Mouse (Mus musculus): ENCODE results near the gene Ppp1r15a. TPM values are rescaled to one million over a fixed set of nuclear protein-coding genes. Genes with fewer than 3 reads are reported as not detected.
A peak's percentile ranks its signal among the peaks of the same experiment; 100 is the strongest.

The Ppp1r15a gene
- polyA plus RNA-seq, 1 experiment from 2014 or later, result 22.3 TPM

DNA sequence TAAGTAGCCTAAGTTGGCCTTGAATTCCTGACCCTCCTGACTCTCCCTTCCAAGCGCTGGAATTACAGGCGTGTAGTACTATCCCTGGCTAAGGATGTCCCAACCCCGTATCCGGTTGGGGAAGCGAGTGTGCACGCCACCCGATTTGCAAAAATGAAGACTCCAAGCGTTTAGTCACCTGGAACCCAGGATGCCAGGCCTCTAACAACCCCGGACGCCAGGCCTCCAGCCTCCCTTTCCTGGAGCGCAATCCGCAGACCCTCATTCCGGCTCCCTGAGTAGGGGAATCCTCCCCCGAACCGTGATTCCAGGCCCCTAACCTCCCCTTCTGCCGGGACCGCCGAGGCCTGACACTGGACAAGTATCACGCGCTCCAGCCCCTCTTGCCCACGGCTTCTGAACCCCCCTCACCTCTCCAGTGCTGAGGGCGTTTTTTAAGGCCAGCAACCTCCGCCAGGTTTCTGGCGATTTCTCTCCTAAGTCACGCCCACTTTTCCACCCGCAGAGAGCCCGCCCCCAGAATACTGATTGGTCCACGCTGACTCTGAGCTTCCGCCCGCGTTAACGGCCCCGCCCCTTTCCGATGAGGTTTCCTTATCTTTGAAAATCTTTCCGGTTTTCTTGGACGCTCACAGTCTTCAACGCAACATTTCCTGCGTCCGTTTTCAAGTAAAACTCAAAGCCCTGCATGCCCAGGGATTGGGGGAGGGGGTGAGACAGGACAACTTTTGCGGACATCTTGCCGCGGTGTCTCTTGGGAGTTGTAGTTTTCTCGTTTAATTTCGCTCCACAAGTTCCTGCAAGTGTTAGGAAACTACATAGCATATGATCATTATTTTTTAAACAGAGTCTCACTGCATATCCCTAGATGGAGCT lies 15.9 kb downstream of the Ppp1r15a start, which contains the start of gene Nucb1:
Gene Nucb1 (minus strand): TSS at position 495 of the 876 bp plus-strand sequence.
- H3K36me3 ChIP-seq, result peaks cover 26% of the 10 kb centered on the region
- no peaks in the 10 kb centered on the region for H3K27me3 ChIP-seq
- H3K9me3 ChIP-seq, result no peaks in the 10 kb centered on the region
- H3K4me1 ChIP-seq, result peaks cover 20% of the 10 kb centered on the region
- peak within 1 kb of the TSS; percentile 97 for H3K27ac ChIP-seq
- under 1% methylated on average over 44 of the region's 44 CpGs for WGBS
- peak; percentile 87 for ATAC-seq (ENCODE audit: insufficient number of reproducible peaks, low FRiP score, low TSS enrichment, low read depth)
- H3K4me3 ChIP-seq, result peak within 1 kb of the TSS; percentile 76
- H3K4me2 ChIP-seq, result peak within 1 kb of the TSS; percentile 91
- H3K9ac ChIP-seq, result peak within 1 kb of the TSS; percentile 75

DNA sequence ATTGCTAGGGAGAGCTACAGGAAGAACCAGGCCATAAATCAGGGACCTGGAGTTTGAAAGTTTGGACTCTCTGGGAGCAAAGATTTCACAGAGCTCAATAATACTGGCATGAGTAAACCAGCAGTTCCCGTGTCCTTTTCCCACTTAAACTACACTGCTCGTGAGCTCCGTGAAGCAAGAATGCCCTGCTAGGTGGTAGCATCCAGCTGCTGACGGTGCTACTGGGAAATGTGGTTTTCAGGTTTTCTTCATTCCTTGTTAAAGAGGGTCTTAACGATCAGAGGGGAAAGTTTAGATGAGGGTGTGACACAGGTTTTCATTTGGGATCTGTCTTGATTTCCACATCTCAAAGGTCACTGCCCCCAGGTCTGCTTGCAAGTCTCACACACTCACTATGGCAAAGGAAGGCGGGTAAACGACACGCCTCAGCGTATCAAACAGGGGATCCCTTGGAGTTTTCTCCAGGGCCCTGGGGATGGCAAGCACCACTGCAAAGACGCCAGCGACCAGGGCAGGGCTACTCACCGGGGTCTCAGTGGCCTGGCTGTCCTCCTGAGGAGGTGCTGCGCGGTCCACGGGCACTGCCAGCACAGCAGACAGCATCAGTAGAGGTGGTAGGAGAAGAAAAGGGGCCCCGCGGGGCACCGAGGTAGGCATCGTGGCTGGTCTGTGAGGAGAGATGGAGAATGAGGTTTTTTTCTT lies 16.7 kb downstream of the Ppp1r15a start:
- peak overlapping the region; percentile 75 for H3K9ac ChIP-seq
- 17% methylated on average over 19 of the region's 19 CpGs for WGBS
- H3K36me3 ChIP-seq, result peaks cover 29% of the 10 kb centered on the region
- H3K9me3 ChIP-seq, result no peaks in the 10 kb centered on the region
- ATAC-seq (ENCODE audit: insufficient number of reproducible peaks, low FRiP score, low TSS enrichment, low read depth), result no peak
- peaks cover 20% of the 10 kb centered on the region for H3K4me1 ChIP-seq
- peak overlapping the region; percentile 97 for H3K27ac ChIP-seq
- peak overlapping the region; percentile 91 for H3K4me2 ChIP-seq
- H3K27me3 ChIP-seq, result no peaks in the 10 kb centered on the region
- peak overlapping the region; percentile 76 for H3K4me3 ChIP-seq

GRCm38 (mm10) chr7:45508561-45508960 lies 17.5 kb downstream of the Ppp1r15a start:
- no peaks in the 10 kb centered on the region for H3K9me3 ChIP-seq
- H3K4me2 ChIP-seq, result peak overlapping the region; percentile 91; the same call in 1 of the 2 replicates
- H3K4me1 ChIP-seq, result peaks cover 20% of the 10 kb centered on the region
- no peak for ATAC-seq (ENCODE audit: insufficient number of reproducible peaks, low FRiP score, low TSS enrichment, low read depth)
- peaks cover 29% of the 10 kb centered on the region for H3K36me3 ChIP-seq
- 70% methylated on average over 6 of the region's 6 CpGs for WGBS
- H3K27me3 ChIP-seq, result no peaks in the 10 kb centered on the region
- peak overlapping the region; percentile 97; the same call in 1 of the 2 replicates for H3K27ac ChIP-seq
- peak overlapping the region; percentile 75; the same call in 1 of the 2 replicates for H3K9ac ChIP-seq
- H3K4me3 ChIP-seq, result peak overlapping the region; percentile 76; the same call in 1 of the 2 replicates

DNA sequence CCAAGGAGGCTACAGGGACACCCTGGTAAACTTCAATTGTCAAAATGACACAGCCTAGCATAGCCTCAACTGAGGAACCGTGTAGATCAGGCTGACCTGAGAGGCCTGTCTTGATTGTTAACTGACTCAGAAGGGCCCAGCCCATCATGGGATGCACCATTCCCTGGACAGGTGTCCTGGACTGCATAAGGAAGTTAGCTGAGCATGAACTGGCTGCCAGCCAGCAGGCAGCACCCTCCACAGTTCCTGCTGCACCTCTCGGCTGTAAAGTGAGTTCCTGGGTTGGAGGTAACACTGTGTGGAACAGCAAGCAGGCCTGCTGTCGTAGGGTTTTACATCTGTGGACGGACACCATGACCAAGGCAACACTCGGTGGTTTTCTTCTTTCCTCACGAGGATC lies 18.5 kb downstream of the Ppp1r15a start:
- no peak for ATAC-seq (ENCODE audit: insufficient number of reproducible peaks, low FRiP score, low TSS enrichment, low read depth)
- Histone ChIP-seq H3K9ac (no peak overlapping the region), H3K4me1 (peaks cover 20% of the 10 kb centered on the region), H3K4me3 (no peak overlapping the region), H3K27ac (no peak overlapping the region), H3K9me3 (no peaks in the 10 kb centered on the region), H3K36me3 (peaks cover 38% of the 10 kb centered on the region), H3K4me2 (no peak overlapping the region), H3K27me3 (no peaks in the 10 kb centered on the region)
- 85% methylated on average over 6 of the region's 6 CpGs for WGBS

DNA sequence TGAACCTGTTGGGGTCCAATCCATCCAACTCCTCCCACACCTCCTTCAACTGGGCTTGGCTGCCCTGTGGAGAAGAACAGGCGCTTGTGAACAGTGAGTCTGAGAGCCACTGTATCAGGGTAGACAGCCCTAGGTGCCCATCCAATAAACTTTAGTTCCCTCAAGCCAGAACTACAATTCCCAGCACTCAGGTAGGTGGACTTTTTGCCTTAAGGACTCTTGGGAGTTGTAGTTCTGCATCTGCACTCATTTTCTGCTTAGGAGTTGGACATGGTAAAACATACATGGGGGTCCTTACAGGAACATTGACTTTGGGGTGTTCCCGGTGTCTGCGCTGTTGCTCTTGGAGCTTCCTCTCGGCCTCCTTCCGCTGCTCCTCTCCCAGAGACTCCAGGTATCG lies 27.6 kb downstream of the Ppp1r15a start:
- no peaks in the 10 kb centered on the region for H3K9me3 ChIP-seq
- ATAC-seq (ENCODE audit: insufficient number of reproducible peaks, low FRiP score, low TSS enrichment, low read depth), result no peak
- H3K4me3 ChIP-seq, result no peak overlapping the region
- no peaks in the 10 kb centered on the region for H3K4me1 ChIP-seq
- WGBS, result 96% methylated on average over 6 of the region's 6 CpGs
- H3K36me3 ChIP-seq, result peaks cover 95% of the 10 kb centered on the region
- no peak overlapping the region for H3K4me2 ChIP-seq
- no peaks in the 10 kb centered on the region for H3K27me3 ChIP-seq
- H3K27ac ChIP-seq, result no peak overlapping the region
- H3K9ac ChIP-seq, result no peak overlapping the region

- peaks cover 7% of the 10 kb centered on the region; the same call in 1 of the 2 replicates for H3K4me1 ChIP-seq
- H3K27me3 ChIP-seq, result no peaks in the 10 kb centered on the region
- no peaks in the 10 kb centered on the region for H3K9me3 ChIP-seq
- WGBS, result 81% methylated on average over 9 of the region's 9 CpGs
- ATAC-seq (ENCODE audit: insufficient number of reproducible peaks, low FRiP score, low TSS enrichment, low read depth), result no peak
- no peak overlapping the region for H3K4me2 ChIP-seq
- no peak overlapping the region for H3K9ac ChIP-seq
- peaks cover 72% of the 10 kb centered on the region for H3K36me3 ChIP-seq
- H3K27ac ChIP-seq, result no peak overlapping the region
- H3K4me3 ChIP-seq, result no peak overlapping the region
These were observed 31.5 kb downstream of the Ppp1r15a start for GRCm38 (mm10) chr7:45494548-45494947.

- Histone ChIP-seq H3K4me1 (peaks cover 16% of the 10 kb centered on the region), H3K4me2 (no peak overlapping the region), H3K36me3 (peaks cover 57% of the 10 kb centered on the region), H3K4me3 (no peak overlapping the region), H3K27ac (no peak overlapping the region; the same call in 1 of the 2 replicates), H3K9ac (no peak overlapping the region), H3K27me3 (no peaks in the 10 kb centered on the region), H3K9me3 (no peaks in the 10 kb centered on the region)
- ATAC-seq (ENCODE audit: insufficient number of reproducible peaks, low FRiP score, low TSS enrichment, low read depth), result no peak
- 92% methylated on average over 5 of the region's 5 CpGs for WGBS
These were observed 33.1 kb downstream of the Ppp1r15a start for GRCm38 (mm10) chr7:45492951-45493350.

DNA sequence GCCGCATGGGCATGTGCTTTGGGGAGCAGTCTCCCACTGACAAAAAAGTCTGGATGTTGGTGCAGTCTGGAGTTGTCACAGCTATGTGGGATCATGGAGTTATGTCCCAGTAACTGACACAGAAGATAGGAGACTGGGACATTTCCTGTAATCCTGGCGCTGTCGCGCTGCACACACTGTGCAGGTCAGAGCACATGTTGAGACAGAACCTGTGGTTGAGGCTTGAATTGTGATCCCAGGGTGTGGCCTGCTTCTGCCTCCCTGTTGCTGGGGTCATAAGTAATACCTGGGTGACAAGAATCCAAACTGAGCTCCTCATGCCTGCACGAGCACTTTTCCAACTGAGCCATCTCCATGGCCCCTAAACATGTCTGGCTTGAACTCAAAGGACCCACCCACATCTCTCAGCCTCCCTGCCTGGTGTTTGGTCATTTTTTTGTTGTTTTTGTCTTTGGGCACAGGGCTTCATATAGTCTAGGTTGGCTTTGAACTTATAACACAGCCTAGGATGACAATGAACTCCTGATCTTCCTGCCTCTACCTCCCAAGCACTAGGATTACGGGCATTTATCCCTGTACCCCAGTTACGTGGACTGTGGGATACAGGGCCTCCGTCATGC lies 33.7 kb downstream of the Ppp1r15a start:
- peaks cover 51% of the 10 kb centered on the region for H3K36me3 ChIP-seq
- no peak for ATAC-seq (ENCODE audit: insufficient number of reproducible peaks, low FRiP score, low TSS enrichment, low read depth)
- H3K27ac ChIP-seq, result no peak overlapping the region
- H3K9ac ChIP-seq, result no peak overlapping the region
- H3K4me3 ChIP-seq, result no peak overlapping the region
- WGBS, result 89% methylated on average over 8 of the region's 8 CpGs
- H3K4me2 ChIP-seq, result no peak overlapping the region
- peaks cover 19% of the 10 kb centered on the region for H3K4me1 ChIP-seq
- H3K9me3 ChIP-seq, result no peaks in the 10 kb centered on the region
- no peaks in the 10 kb centered on the region for H3K27me3 ChIP-seq

DNA sequence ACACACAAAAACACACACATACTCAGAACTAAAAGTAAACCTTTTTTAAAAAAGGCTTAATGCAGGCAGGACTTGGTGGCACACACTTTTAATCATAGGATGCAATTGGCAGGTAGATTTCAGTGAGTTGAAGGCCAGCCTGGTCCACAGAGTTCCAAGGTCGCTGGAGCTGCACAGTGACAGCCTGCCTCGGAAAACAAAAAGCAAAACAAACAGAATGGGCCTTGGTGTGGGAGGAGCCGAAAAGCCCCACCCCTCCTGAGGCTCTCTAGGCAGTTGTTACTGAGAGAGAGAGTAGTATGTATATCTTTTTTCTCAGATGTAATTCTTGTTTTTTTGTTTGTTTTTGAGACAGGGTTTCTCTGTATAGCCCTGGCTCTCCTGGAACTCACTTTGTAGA lies 34.8 kb downstream of the Ppp1r15a start:
- Histone ChIP-seq H3K4me3 (no peak overlapping the region), H3K27me3 (no peaks in the 10 kb centered on the region), H3K4me2 (no peak overlapping the region), H3K4me1 (peaks cover 21% of the 10 kb centered on the region), H3K27ac (no peak overlapping the region), H3K9me3 (no peaks in the 10 kb centered on the region), H3K36me3 (peaks cover 40% of the 10 kb centered on the region), H3K9ac (no peak overlapping the region)
- WGBS, result 20% methylated on average over 3 of the region's 3 CpGs
- ATAC-seq (ENCODE audit: insufficient number of reproducible peaks, low FRiP score, low TSS enrichment, low read depth), result no peak

GRCm38 (mm10) chr7:45490822-45491221 lies 35.2 kb downstream of the Ppp1r15a start:
- Histone ChIP-seq H3K27ac (no peak overlapping the region), H3K4me3 (no peak overlapping the region), H3K9ac (no peak overlapping the region), H3K4me2 (no peak overlapping the region), H3K4me1 (peaks cover 21% of the 10 kb centered on the region), H3K9me3 (no peaks in the 10 kb centered on the region), H3K36me3 (peaks cover 36% of the 10 kb centered on the region), H3K27me3 (no peaks in the 10 kb centered on the region)
- no peak for ATAC-seq (ENCODE audit: insufficient number of reproducible peaks, low FRiP score, low TSS enrichment, low read depth)
- 15% methylated on average over 9 of the region's 9 CpGs for WGBS

DNA sequence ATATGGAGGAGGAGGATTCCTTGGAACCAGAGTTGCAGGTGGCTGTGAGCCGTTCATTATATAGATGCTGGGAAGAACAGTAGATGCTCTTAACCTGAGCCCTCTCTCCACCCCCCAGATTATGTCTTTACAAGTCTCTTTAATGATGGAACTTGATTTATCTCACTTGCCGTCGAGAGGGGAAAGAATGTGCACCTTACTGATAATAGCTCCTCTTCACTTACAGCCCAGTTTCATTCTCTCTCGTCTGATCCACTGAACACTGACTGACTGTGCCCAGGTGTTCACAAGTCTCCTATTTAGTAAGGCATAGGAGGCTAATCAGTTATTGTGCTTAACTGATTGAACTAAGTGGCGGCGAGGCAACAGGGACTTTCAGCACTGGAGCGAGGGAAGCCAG lies 36.5 kb downstream of the Ppp1r15a start:
- no peaks in the 10 kb centered on the region for H3K9me3 ChIP-seq
- no peak overlapping the region for H3K9ac ChIP-seq
- H3K27ac ChIP-seq, result no peak overlapping the region
- H3K4me1 ChIP-seq, result peaks cover 21% of the 10 kb centered on the region
- no peak for ATAC-seq (ENCODE audit: insufficient number of reproducible peaks, low FRiP score, low TSS enrichment, low read depth)
- H3K4me3 ChIP-seq, result no peak overlapping the region
- peaks cover 23% of the 10 kb centered on the region for H3K36me3 ChIP-seq
- no peaks in the 10 kb centered on the region for H3K27me3 ChIP-seq
- no peak overlapping the region for H3K4me2 ChIP-seq
- WGBS, result 68% methylated on average over 7 of the region's 7 CpGs
